Mouse (Mus musculus): ENCODE results near the gene Adgrf5.

DNA sequence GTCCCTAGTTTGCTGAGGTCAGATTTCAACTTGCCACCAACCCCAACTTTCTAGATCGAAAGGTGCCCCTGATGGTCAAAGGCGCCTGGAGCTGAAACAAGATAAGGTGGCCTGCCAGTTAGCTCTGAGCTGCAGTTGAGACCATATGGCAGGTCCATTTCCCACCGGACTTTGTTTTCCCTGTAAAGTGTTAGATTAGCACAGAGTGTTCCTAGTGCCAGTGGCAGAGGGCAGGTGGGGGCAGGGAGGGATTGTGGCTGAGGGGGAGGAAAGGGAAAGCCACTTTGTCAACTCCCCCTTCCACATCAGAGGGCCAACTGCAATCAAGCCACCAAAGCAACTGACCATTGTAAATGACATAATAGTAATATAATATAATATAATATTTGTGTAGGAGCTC is 26.9 kb downstream of the Adgrf5 start:
- no peak for TF ChIP-seq CTCF (IDR thresholded peaks at IDR 0.05)
- TF ChIP-seq EP300 (IDR thresholded peaks at IDR 0.05), result no peak
